Mouse (Mus musculus) cerebellum, adult (tissue): ENCODE measurements around the gene Neurl4.
A peak's percentile ranks its signal among the peaks of the same experiment; 100 is the strongest.

Source experiments
- ATAC-seq: cut with Nextera tagmentation; 2 replicates; pipeline ENCODE4 v1.9.2; 2017; ENCODE audit warnings: mild to moderate bottlenecking, moderate library complexity, mixed read lengths; ENCODE audit not compliant: insufficient number of reproducible peaks, low FRiP score, low TSS enrichment

Neurl4 gene

DNA sequence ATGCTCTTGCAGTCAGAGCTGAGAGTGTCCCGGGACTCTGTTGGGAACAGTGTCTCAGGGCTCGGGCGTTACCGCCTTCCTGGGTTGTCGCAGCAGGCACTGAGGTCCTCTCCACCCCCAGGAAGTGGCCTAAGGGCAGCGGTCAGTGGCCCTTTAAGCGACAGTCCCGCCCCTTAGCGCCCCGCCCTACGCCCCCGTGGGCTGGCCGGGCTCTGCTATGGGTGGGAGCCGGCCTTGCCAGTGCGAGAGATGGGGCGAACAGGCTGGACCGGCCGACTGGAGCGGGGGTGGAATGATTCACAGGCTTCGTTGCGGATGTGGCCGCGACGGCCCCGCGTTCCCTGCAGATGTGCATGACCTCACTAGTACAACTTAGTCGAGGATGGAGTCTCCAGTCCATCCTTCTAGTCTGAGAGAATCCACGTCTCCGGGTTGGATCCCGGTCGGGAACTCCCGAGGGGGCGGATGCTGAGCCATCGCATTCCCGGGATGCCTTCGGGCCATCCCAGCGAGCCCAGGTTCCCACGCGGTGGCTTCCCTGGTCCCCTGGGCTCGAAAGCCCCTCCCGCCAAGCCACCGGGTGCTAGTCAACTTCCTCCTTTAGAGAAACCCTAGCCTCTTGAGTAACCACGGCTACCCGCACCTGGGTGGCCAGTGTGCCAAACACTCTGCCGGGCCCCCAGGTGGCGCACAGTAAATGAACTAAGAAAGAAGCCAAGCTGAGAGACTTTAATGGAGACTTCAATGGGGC is 19.8 kb upstream of the Neurl4 start, which contains the start of gene Kctd11:
Gene Kctd11 (minus strand): TSS at position 554 of the 751 bp plus-strand sequence.
- ATAC-seq = peak; percentile 65; the same call in 1 of the 2 replicates

DNA sequence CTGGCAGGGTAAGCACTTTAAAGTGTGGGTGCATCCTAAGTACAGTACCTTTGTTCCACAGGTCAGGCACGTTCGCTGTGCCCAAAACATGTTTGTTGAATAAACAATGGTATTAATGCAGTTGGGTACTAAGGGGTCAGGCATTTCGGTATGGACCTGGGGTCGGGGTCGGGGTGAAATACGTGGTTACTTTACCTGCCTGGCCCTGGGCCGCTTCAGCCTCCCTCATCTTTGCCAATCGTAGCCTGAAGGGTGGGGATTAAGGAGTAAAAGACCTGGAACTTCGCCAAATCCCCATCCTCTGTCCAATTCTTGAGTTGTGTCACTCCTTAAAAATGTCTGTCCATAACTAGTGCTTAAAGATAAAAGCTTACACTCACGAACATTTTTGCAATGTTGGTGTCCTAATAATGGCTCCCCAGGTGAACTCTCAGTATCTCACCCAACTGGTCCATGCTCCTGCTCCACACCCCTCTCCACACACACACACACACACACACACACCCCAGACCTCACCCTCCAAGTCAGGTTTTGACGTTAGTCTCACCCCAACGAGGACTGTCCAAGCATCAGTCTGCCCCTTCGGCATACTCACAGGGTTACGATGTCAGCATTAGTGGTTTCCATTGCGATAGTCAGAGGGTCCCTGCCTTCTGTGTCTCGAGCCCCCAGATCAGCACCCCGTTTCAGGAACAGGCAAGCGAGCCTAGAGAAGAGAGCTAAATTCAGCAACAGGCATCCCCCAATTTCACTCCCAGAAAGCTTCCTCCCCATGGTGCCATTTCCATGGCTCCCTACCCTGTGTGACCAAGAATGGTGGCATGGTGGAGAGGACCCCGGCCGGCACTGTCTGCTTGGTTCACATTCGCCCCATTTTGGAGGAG is 18.8 kb upstream of the Neurl4 start:
- no peak for ATAC-seq

- no peak for ATAC-seq
Measured at GRCm38 (mm10) chr11:69883066-69883465, 17.8 kb upstream of the Neurl4 start.

GRCm38 (mm10) chr11:69883527-69884151 is 17.2 kb upstream of the Neurl4 start:
- ATAC-seq = no peak

DNA sequence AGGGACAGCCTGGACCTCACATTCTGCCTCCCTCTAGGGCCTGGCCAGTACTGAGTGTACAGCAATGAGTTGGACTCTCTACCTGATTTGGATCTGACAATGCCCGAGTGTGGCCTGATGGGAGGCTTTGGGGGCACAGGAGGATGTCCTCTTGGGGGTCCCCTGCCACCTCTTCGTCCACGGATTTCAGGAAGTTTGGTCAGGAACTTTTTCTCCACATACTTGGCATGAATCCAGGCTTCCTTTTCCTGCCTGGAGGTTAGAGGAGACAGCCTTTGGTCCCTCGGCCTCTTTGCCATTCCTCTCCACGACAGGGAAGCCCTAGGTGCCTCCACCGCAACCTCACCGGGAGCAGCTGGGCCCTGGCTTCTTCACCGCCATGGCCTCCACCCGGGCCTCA is 16.6 kb upstream of the Neurl4 start:
- ATAC-seq = no peak

DNA sequence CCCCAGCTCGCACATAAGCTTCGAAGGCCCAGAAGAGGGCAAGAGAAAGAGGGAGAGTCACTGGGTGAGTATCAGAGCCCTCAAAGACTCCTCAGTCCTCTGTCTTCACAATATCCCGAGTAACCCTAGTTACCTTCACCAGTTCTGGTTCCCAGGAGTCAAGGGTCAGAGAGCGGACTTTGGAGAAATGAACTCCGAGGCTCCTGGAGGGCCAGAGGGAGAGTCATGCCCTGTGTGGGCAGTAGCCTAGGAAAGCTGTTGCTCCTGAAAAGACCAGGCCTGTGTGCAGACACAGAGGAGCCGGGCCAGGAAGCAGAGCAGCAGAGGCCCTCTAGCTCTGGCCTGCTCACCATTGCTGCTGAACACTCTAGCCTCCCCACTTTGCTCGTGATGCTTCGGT is 16.2 kb upstream of the Neurl4 start:
- no peak for ATAC-seq

GRCm38 (mm10) chr11:69886907-69887635 is 13.8 kb upstream of the Neurl4 start:
- ATAC-seq = no peak

GRCm38 (mm10) chr11:69891482-69891881 is 9.4 kb upstream of the Neurl4 start:
- no peak for ATAC-seq

DNA sequence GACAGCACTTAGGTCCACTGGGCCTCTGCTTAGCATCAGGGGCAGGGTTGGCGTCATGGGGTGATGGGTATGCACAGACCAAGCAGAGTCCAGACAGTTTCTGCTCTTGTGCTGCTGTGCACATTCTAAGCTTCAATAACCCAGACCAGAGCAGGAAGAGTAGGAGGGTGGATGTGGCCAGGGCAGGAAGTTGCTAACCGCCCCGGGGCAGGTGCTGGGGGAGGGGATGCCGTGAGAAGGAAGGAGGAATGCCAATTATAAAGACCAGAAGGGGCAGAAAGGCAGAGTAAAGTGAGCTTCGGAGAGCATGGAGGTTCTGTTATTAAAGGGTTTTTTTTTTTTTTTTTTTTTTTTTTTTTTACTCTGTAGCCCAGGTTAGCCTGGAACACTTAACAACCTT is 6.2 kb upstream of the Neurl4 start:
- no peak for ATAC-seq

DNA sequence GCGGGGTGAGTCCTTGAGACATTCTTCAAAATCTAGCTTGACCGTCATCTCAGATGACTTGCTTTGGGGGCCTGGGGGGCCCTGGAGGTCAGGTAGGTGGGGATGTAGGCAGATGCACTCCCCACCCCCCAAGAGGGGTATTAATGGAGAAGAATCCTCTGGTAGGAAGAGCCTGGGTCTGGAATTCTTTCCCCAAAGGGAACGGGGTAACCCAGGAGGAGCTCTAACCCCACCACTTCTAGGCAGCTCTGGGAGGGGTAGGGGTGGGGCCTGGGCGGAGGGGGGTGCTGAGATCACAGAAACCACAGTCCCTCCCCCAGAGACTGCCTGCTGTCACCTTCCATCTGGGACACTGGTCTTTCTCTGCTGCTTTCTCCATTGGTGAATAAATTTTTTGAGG is 5.6 kb upstream of the Neurl4 start, which contains the start of gene Acap1:
Gene Acap1 (minus strand): TSS at position 249 of the 400 bp plus-strand sequence.
- no peak for ATAC-seq

DNA sequence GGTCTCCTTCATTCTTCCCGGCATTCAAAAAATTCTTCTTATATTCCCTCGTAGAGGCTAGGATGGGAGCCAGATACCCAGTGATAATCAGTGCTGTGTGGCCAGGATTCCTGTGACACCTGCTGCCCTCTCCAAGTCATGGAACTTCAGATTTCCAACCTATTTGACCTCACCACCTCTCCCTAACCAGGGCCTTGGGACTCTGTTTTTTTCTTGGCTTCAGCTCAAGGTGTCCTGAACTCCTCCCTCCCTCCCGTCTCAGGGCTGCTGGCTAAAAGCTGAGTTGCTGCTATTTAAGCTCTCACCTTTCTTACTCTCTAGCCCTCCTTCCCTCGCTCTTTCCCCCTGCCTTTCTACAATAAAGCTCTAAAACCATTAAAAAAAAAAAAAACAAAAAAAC is 1.0 kb upstream of the Neurl4 start:
- no peak for ATAC-seq

DNA sequence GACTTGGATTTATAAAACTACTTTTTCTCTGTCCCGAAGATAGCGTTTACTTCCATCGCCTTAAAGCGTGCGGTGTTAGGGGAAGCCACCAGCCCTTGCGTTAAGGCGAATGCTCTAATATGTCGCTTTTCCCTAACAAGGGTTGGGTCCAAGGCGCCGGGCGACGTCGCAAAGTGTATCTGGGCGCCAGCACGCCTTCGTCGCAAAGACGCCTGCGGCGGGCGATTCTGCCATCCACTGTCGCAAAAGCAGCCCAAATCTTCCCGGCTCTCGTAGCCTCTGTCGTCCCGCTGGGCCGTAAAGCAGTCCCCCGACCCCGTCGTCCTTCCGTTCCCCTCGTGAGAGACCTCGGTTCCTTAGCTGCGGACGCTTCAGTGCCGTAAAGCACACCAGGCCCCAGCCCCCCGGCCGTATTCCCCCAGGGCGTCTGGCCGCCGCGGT is 554 bp downstream of the Neurl4 start:
- peak; percentile 51; the same call in 1 of the 2 replicates for ATAC-seq

GRCm38 (mm10) chr11:69901993-69902392 is 1.1 kb downstream of the Neurl4 start:
- no peak for ATAC-seq

GRCm38 (mm10) chr11:69902972-69903371 is 2.1 kb downstream of the Neurl4 start:
- ATAC-seq = no peak

DNA sequence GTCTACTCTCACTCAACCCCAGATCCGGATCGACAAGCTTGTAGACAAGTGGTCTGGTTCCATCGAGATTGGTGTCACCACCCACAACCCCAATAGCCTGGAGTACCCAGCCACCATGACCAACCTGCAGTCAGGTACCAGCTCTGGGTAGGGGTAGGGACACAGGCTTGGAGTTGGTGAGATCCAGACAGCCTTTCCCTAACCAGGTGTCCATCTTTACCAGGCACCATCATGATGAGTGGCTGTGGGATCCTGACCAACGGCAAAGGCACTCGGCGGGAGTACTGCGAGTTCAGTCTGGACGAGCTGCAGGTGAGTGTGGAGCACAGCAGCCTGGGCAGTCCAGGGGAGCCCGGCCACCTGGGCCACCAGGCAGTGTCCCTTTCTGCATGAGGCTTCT is 3.4 kb downstream of the Neurl4 start:
- no peak for ATAC-seq

DNA sequence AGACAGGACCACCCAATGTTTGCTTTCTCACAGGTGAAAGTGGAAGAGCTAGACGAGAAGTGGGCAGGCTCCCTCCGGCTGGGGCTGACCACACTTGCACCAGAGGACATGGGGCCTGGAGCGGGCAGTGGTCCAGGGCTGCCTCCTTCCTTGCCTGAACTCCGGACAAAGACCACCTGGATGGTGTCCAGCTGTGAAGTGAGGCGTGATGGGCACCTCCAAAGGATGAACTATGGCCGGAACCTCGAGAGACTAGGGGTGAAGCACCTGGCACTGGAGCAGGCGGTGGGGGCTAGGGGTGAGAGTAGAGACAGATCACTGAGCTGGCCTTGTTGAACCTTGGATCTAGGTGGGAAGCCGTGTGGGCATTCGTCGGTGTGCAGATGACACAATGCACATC is 7.8 kb downstream of the Neurl4 start:
- ATAC-seq = no peak

GRCm38 (mm10) chr11:69909174-69909573 is 8.3 kb downstream of the Neurl4 start:
- no peak for ATAC-seq

DNA sequence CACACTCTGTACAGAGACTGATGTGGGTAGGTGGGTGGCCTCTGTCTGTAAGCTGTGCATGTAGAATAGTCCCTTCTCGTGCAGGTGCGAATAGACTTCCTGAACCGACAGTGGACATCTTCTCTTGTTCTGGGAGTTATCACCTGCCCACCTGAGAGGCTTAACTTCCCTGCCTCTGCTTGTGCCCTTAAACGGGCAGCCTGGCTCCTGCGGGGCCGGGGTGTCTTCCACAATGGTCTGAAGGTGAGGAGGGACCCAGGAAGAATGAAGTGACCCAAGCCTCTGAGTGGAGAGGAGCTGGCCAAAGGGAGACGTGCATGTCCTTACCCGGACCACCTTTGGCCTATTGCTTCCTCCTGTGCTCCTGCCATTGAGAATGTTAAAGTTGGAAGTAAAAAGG is 9.3 kb downstream of the Neurl4 start:
- no peak for ATAC-seq

DNA sequence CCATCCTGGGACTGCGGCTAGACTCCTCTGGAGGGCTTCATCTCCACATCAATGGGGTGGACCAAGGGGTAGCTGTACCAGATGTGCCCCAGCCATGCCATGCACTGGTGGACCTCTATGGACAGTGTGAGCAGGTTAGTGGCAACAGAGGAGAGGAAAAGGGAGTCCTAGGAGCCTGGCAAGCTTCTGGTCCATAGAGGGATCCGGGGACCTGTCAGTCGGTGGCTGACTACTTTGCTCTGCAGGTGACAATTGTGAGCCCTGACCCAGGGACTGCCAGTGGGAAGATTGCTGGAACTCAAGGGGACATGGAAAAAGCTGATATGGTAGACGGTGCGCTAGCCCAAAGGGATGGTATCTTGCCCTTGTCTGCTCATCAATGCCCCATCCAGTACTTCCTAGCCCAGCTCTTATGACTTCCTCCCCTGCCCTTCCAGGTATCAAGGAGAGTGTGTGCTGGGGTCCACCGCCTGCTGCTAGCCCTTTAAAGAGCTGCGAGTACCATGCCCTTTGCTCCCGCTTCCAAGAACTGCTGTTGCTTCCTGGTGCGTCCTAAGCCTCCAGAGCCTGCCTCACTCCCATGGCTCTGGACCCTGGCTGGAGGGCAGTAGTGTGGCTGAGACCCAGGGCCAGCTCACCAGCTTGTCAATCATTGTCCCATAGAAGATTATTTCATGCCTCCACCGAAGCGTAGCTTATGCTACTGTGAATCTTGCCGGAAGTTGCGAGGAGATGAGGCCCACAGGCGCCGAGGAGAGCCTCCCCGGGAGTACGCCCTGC is 10.1 kb downstream of the Neurl4 start:
- ATAC-seq = no peak
